Mouse (Mus musculus) mouse trophoblast stem cell (cell line): ENCODE data around the gene Tm9sf3.

Experiments used
- in situ Hi-C, 2 experiments: fragments of 300-500 bp; cut with MseI, MboI; formaldehyde crosslinking; loops; 2 replicates in 1 of 2; 3 replicates in 1 of 2; pipeline ENCODE4 v1.15.1; 2025

Tm9sf3 gene

DNA sequence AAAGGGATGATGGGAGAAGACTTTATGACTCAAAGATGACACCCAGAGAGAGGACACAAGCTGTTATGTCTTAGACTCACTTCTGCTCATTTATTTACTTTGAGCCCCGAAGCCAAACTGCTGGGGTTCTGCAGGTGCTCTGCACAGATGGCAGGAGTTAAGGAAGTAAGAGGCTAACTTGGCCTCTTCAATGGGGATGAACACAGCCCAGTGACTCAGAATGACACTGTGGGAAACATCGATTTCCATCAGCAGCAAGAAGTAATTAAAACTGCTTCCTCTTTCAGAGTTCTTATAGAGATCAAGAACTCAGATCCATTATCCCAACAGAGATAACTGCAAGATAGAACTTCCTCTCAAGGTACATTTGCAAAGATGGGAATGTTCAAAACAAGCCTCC, 86.9 kb downstream of the Tm9sf3 start:
- in situ Hi-C loops: no loop called here

DNA sequence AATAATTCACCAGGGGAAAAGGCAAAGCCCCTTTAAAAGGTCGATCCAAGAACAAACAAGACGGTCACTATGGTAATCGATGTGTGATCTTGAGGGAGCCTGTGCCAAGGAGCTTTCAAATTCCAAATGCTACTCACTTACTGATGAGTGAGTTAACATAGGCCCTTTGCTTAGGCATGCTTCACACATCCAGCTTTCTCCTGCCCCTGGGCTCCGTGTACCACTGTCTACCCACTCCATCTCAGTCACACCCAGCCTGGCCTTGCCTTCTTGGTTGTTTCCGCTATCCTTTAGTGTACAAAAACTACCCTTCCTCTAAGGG, 97.9 kb downstream of the Tm9sf3 start:
- in situ Hi-C loops: no loop called here

DNA sequence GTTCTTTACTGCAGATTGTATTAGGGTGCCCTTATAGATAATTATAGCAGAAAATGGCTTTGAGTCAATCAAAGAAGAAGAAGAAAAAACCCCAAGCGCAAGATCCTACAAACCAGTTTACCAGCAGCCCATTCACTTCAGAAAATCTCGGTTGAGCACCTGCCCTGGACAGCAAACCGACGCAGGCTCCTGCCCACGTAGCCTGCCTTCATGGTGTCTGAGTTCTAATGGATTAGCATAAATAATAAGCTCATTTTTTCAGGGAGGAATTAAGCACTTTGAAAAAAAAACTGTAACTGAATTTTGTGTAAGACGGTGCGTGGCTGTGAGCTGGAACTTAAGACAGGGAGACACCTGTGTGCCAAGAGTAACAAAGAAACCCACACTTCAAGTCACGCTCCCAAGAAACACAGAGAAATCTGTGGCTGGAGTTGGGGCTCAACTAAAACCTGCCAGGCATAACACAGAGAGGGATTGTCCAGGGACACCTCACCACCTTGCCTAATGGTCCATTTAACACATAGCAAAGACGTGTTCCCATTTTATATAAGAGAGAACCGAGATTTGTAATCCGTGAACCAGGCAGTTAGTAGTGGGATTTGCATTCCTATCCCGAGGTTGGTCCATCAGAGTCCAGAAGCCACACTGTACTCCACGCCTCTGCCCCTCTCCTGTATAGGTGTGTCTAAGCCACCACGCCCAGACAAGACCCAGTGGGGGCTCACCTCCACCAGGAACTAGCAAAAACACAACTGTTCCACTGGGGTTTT, 98.5 kb downstream of the Tm9sf3 start:
- in situ Hi-C loops: no loop called here

DNA sequence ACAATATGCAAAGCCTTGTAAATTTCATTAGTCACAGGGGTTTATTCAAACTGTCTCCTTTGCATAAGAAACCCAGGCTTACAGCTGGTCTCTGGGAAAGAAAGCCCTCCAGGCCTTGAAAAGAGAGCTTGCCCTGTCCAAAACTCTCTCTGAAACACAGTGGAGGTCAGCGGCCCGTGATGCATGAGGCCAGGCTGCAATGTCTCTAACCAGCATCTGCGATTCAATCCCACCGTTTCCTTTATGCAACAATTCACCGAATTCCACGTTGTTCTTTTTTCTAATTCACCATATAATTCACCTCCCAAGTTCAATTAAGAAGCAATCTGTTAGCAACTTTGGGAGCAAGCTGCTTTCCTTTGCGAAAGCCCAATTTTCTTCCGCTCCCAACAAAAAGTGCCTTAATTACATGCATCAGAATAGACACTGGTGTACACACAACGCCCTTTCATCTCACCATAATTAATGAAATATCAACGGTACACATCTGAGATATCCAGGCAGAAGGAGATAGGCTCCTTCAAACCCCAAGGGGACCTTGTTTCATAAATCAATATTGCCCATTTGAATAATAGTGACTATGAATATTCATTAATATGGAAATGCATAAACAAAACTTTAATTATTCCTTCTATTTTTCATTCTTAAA, 99.2 kb downstream of the Tm9sf3 start:
- in situ Hi-C loops: no loop called here
